Mouse (Mus musculus): ENCODE data around the gene Osbpl7. TPM values are rescaled to one million over a fixed set of nuclear protein-coding genes. Genes with fewer than 3 reads are reported as not detected.

Gene Osbpl7
- polyA plus RNA-seq, 1 experiment from 2014 or later = 12.2 TPM

DNA sequence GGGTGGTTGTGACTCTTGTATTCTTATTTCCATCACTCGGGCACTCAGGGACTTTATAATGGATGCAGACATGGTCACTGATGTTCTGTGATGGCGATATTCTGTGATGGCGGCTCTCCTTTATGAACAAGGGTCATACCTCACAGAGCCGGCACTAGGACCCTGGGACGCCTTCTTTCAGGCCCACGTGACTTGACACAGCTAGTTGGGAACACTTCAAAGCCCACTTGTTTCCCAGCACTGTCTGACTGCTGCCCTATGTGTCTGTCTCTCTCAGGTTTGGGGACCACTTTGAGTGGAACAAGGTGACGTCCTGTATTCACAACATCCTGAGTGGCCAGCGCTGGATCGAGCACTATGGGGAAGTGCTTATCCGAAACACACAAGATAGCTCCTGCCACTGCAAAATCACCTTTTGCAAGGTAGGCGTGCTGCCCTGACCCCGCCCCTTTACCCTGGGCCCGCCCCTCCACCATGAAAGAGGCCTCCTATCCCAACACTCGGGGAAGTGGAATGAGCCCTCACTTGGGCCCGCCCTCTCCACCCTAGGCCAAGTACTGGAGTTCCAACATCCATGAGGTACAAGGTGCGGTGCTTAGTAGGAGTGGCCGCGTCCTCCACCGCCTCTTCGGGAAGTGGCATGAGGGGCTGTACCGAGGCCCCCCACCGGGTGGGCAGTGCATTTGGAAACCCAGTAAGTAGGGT lies 16.4 kb downstream of the Osbpl7 start:
- H3K9ac ChIP-seq = no peak overlapping the region
- H3K27me3 ChIP-seq = no peaks in the 10 kb centered on the region
- no peaks in the 10 kb centered on the region for H3K9me3 ChIP-seq
- no peak overlapping the region for H3K4me3 ChIP-seq
- H3K27ac ChIP-seq = no peak overlapping the region
- WGBS = 46% methylated on average over 22 of the region's 22 CpGs
- ATAC-seq (ENCODE audit: insufficient number of reproducible peaks, insufficient read depth, low FRiP score, low TSS enrichment, low read depth) = no peak
- no peak overlapping the region for H3K4me2 ChIP-seq
- 0 out of 2 replicates have a peak, but pooled peaks cover 5% of the 10 kb centered on the region for H3K4me1 ChIP-seq
- H3K36me3 ChIP-seq = peaks cover 35% of the 10 kb centered on the region

DNA sequence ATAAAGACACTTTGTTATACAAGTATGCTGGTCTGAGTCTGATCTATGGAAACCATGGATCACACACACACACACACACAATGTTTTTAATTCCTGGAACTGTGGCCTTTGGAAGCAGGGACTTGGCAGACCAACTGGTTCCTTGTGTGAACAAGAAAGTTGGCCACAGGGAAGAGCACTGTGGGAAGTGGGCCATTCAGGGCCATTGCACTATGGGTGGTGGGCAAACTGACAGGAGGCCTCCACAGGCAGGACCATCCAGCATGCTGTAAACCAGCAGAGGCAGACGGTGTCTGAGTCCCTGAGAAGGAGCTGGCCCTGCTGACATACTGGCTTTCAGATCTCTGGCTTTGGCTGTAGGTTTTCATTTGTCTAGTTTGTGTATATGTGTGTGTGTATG lies 18.9 kb downstream of the Osbpl7 start:
- no peak overlapping the region for H3K9ac ChIP-seq
- no peaks in the 10 kb centered on the region for H3K9me3 ChIP-seq
- 68% methylated on average over 1 of the region's 1 CpGs for WGBS
- no peak for ATAC-seq (ENCODE audit: insufficient number of reproducible peaks, insufficient read depth, low FRiP score, low TSS enrichment, low read depth)
- H3K27ac ChIP-seq = no peak overlapping the region
- H3K36me3 ChIP-seq = peaks cover 30% of the 10 kb centered on the region
- no peak overlapping the region for H3K4me2 ChIP-seq
- no peaks in the 10 kb centered on the region for H3K27me3 ChIP-seq
- no peaks in the 10 kb centered on the region for H3K4me1 ChIP-seq
- no peak overlapping the region for H3K4me3 ChIP-seq

GRCm38 (mm10) chr11:97069770-97070169 lies 19.3 kb downstream of the Osbpl7 start:
- Histone ChIP-seq H3K36me3 (peaks cover 30% of the 10 kb centered on the region), H3K9me3 (no peaks in the 10 kb centered on the region), H3K27ac (no peak overlapping the region), H3K4me2 (no peak overlapping the region), H3K4me1 (no peaks in the 10 kb centered on the region), H3K9ac (no peak overlapping the region), H3K27me3 (no peaks in the 10 kb centered on the region), H3K4me3 (no peak overlapping the region)
- ATAC-seq (ENCODE audit: insufficient number of reproducible peaks, insufficient read depth, low FRiP score, low TSS enrichment, low read depth) = no peak
- WGBS = 90% methylated on average over 2 of the region's 2 CpGs

DNA sequence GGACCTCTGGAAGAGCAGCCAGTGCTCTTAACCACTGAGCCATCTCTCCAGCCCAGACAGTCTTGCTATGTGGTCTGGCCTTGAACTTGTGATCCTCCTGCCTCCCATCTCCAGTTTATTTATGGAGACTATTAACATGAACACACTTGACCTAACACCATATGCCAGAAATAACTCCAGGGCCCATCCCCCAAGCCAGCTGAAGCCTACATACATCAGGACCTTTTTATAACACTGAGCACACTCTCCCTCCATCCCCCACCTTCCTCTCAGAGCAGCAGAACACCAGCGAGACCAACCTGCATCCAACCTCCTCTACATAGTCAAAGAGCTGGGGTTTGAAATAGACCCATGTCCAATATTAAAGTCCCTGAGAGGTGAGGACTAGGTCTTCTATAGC lies 20.7 kb downstream of the Osbpl7 start:
- Histone ChIP-seq H3K4me3 (no peak overlapping the region), H3K27ac (no peak overlapping the region), H3K9me3 (no peaks in the 10 kb centered on the region), H3K27me3 (no peaks in the 10 kb centered on the region), H3K9ac (no peak overlapping the region), H3K4me2 (no peak overlapping the region), H3K4me1 (no peaks in the 10 kb centered on the region), H3K36me3 (peaks cover 19% of the 10 kb centered on the region)
- ATAC-seq (ENCODE audit: insufficient number of reproducible peaks, insufficient read depth, low FRiP score, low TSS enrichment, low read depth) = no peak
- 77% methylated on average over 1 of the region's 1 CpGs for WGBS

GRCm38 (mm10) chr11:97072533-97072932 lies 22.1 kb downstream of the Osbpl7 start:
- ATAC-seq (ENCODE audit: insufficient number of reproducible peaks, insufficient read depth, low FRiP score, low TSS enrichment, low read depth) = no peak
- Histone ChIP-seq H3K4me3 (no peak overlapping the region), H3K36me3 (peaks cover 5% of the 10 kb centered on the region), H3K9me3 (no peaks in the 10 kb centered on the region), H3K27me3 (no peaks in the 10 kb centered on the region), H3K27ac (no peak overlapping the region), H3K4me1 (no peaks in the 10 kb centered on the region), H3K4me2 (no peak overlapping the region), H3K9ac (no peak overlapping the region)
- WGBS = 30% methylated on average over 3 of the region's 3 CpGs

DNA sequence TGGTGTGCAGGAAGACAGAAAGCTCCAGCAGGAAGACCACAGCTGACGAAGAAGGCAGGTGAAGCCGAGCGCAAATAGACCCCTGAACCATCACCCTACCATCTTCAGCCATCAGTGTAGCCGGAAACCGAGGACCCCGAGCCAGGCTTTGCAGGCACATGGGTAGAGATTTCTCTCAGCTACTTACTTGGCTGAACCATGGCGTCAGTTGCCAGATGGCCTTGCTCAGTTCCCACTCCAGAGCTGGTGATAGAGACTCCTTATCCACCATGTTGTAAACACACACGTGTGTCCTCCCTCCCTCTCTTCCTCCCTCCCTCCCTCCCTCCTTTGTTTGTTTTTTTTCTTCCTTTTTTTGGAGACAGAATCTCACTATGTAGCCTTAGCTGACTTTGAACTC lies 23.8 kb downstream of the Osbpl7 start:
- no peak for ATAC-seq (ENCODE audit: insufficient number of reproducible peaks, insufficient read depth, low FRiP score, low TSS enrichment, low read depth)
- Histone ChIP-seq H3K4me1 (no peaks in the 10 kb centered on the region), H3K9me3 (no peaks in the 10 kb centered on the region), H3K4me3 (no peak overlapping the region), H3K27ac (no peak overlapping the region), H3K4me2 (no peak overlapping the region), H3K36me3 (no peaks in the 10 kb centered on the region), H3K27me3 (no peaks in the 10 kb centered on the region), H3K9ac (no peak overlapping the region)
- 72% methylated on average over 8 of the region's 8 CpGs for WGBS

- H3K36me3 ChIP-seq = no peaks in the 10 kb centered on the region
- H3K27ac ChIP-seq = no peak overlapping the region
- no peak overlapping the region for H3K9ac ChIP-seq
- 53% methylated on average over 4 of the region's 4 CpGs for WGBS
- H3K9me3 ChIP-seq = no peaks in the 10 kb centered on the region
- H3K4me3 ChIP-seq = no peak overlapping the region
- no peak for ATAC-seq (ENCODE audit: insufficient number of reproducible peaks, insufficient read depth, low FRiP score, low TSS enrichment, low read depth)
- no peak overlapping the region for H3K4me2 ChIP-seq
- peaks cover 7% of the 10 kb centered on the region for H3K4me1 ChIP-seq
- H3K27me3 ChIP-seq = peaks cover 7% of the 10 kb centered on the region; the same call in 1 of the 2 replicates
Measured at GRCm38 (mm10) chr11:97078751-97079150, 28.3 kb downstream of the Osbpl7 start.

DNA sequence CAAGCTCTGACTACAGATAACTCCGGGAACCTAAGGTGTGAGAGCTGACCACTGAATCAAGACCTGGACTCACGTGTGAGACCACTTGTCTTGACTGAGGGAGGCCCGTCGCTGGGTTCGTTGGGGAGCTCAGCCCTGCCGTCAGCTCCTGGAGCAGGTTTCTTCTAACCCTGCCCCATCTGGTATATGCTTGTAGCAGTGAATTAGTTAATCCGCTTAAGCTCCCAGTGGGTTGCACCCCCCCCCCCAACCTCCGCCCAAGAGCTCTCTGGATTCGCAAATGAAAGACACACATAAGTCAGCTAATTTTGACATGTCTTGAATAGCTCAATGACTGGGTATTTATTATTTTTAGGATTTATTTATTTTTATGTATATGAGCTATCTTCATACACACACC lies 29.9 kb downstream of the Osbpl7 start:
- no peak overlapping the region for H3K9ac ChIP-seq
- WGBS = 21% methylated on average over 9 of the region's 9 CpGs
- no peak overlapping the region for H3K4me2 ChIP-seq
- H3K4me3 ChIP-seq = no peak overlapping the region
- no peaks in the 10 kb centered on the region for H3K9me3 ChIP-seq
- H3K36me3 ChIP-seq = no peaks in the 10 kb centered on the region
- no peak overlapping the region for H3K27ac ChIP-seq
- no peak for ATAC-seq (ENCODE audit: insufficient number of reproducible peaks, insufficient read depth, low FRiP score, low TSS enrichment, low read depth)
- peaks cover 7% of the 10 kb centered on the region; the same call in 1 of the 2 replicates for H3K27me3 ChIP-seq
- peaks cover 14% of the 10 kb centered on the region for H3K4me1 ChIP-seq

DNA sequence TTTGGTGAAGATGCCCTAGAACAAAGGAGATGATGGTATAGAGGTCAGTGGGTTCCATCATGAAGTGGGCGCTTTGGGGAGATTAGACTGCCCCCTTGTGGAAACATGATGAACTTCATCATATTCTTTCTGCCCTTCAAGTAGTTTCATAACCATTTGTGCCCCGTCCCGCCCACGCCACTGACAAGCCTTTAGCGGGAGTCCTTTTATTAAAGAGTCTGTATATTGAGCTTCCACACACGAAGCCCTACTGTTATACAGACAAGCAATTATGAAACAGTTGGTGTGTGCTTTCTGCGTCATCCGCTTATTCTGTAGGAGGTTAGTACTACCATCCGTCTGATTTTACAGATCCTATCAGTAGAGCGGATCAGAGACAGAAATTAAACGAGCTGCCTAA lies 32.5 kb downstream of the Osbpl7 start:
- H3K36me3 ChIP-seq = no peaks in the 10 kb centered on the region
- H3K4me2 ChIP-seq = peak overlapping the region; percentile 39; the same call in 1 of the 2 replicates
- no peak overlapping the region for H3K27ac ChIP-seq
- H3K27me3 ChIP-seq = peaks cover 7% of the 10 kb centered on the region; the same call in 1 of the 2 replicates
- H3K9me3 ChIP-seq = no peaks in the 10 kb centered on the region
- no peak for ATAC-seq (ENCODE audit: insufficient number of reproducible peaks, insufficient read depth, low FRiP score, low TSS enrichment, low read depth)
- 35% methylated on average over 11 of the region's 11 CpGs for WGBS
- H3K9ac ChIP-seq = no peak overlapping the region
- H3K4me3 ChIP-seq = no peak overlapping the region
- H3K4me1 ChIP-seq = peaks cover 14% of the 10 kb centered on the region

- no peak overlapping the region for H3K27ac ChIP-seq
- 0 out of 2 replicates have a peak, but pooled peaks cover 1% of the 10 kb centered on the region for H3K9me3 ChIP-seq
- H3K4me2 ChIP-seq = peak overlapping the region; percentile 39
- 22% methylated on average over 22 of the region's 22 CpGs for WGBS
- H3K9ac ChIP-seq = no peak overlapping the region
- H3K4me1 ChIP-seq = peaks cover 14% of the 10 kb centered on the region
- peak overlapping the region; percentile 4; the same call in 1 of the 2 replicates for H3K4me3 ChIP-seq
- no peak for ATAC-seq (ENCODE audit: insufficient number of reproducible peaks, insufficient read depth, low FRiP score, low TSS enrichment, low read depth)
- peaks cover 7% of the 10 kb centered on the region; the same call in 1 of the 2 replicates for H3K27me3 ChIP-seq
- no peaks in the 10 kb centered on the region for H3K36me3 ChIP-seq
Measured at GRCm38 (mm10) chr11:97083401-97084140, 33.1 kb downstream of the Osbpl7 start.

- Histone ChIP-seq H3K9me3 (0 out of 2 replicates have a peak, but pooled peaks cover 4% of the 10 kb centered on the region), H3K9ac (no peak overlapping the region), H3K4me3 (no peak overlapping the region), H3K36me3 (no peaks in the 10 kb centered on the region), H3K4me2 (no peak overlapping the region), H3K27me3 (peaks cover 7% of the 10 kb centered on the region; the same call in 1 of the 2 replicates), H3K4me1 (peaks cover 14% of the 10 kb centered on the region), H3K27ac (no peak overlapping the region)
- ATAC-seq (ENCODE audit: insufficient number of reproducible peaks, insufficient read depth, low FRiP score, low TSS enrichment, low read depth) = no peak
- 85% methylated on average over 15 of the region's 15 CpGs for WGBS
Measured at GRCm38 (mm10) chr11:97084821-97085505, 34.5 kb downstream of the Osbpl7 start.
